Mouse (Mus musculus): Measurements from ENCODE around the gene Bak1. TPM values are rescaled to one million over a fixed set of nuclear protein-coding genes. Genes with fewer than 3 reads are reported as not detected.
A peak's percentile ranks its signal among the peaks of the same experiment; 100 is the strongest.

Bak1 gene
- polyA plus RNA-seq, 1 experiment from 2014 or later: 4.0 TPM

DNA sequence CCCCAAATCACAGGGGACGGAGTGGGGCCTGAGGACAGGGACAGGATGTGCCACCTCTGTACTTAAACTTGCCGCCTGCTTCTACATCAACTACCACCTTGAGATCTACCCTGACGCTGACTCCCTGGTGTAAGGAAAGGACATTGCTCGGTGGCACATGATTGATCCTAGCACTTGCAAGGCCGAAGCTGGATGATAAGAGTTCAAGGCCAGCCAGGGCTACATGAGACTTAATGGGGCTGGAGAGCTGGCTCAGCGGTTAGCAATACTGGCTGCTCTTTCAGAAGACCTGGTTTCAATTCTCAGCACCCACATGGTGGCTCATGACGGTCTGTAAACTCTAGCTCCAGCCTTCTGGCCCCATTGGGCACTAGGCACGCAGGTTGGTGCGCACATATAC lies 7.1 kb downstream of the Bak1 start:
- 0 out of 2 replicates have a peak, but pooled peaks cover 12% of the 10 kb centered on the region for H3K36me3 ChIP-seq (ENCODE audit: insufficient read depth, low read length)
- H3K4me2 ChIP-seq (replicated peaks; ENCODE audit: low read depth, low read length): no peak overlapping the region
- no peak for DNase-seq (ENCODE audit: low spot score)
- WGBS: 84% methylated on average over 9 of the region's 9 CpGs
- no peak for ATAC-seq
- peaks cover 5% of the 10 kb centered on the region; the same call in 1 of the 2 replicates for H3K4me1 ChIP-seq (ENCODE audit: insufficient read depth, low read depth, low read length)
- no peaks in the 10 kb centered on the region for H3K27me3 ChIP-seq (replicated peaks; ENCODE audit: insufficient read depth, low read length)
- TF ChIP-seq EP300 (IDR thresholded peaks at IDR 0.05) (no peak), CTCF (IDR thresholded peaks at IDR 0.05) (no peak)
- H3K27ac ChIP-seq (ENCODE audit: low read length): no peak overlapping the region
- H3K9me3 ChIP-seq (ENCODE audit: low read length): no peaks in the 10 kb centered on the region
- H3K9ac ChIP-seq (replicated peaks; ENCODE audit: low read depth): no peak overlapping the region
- no peak overlapping the region for H3K4me3 ChIP-seq (ENCODE audit: low read depth, low read length)

DNA sequence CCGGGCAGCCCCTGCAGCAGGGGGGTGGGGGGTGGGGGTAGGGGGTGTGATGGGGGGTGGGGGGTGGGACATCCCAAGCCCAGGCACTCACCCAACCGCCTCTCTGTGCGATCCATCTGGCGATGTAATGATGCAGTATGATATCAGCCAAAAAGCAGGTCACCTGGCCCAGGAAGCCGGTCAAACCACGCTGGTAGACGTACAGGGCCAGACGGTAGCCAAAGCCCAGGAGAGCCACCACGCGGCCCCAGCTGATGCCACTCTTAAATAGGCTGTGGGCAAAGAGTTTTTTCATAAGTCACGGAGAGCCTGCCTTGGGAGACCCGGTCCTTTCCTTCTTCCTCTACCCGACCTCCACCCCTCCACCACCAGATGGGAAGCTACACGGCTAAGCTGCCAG lies 7.7 kb downstream of the Bak1 start:
- no peak overlapping the region for H3K27ac ChIP-seq (ENCODE audit: low read length)
- H3K36me3 ChIP-seq (ENCODE audit: insufficient read depth, low read length): 0 out of 2 replicates have a peak, but pooled peaks cover 12% of the 10 kb centered on the region
- no peak overlapping the region for H3K4me2 ChIP-seq (replicated peaks; ENCODE audit: low read depth, low read length)
- 91% methylated on average over 14 of the region's 14 CpGs for WGBS
- H3K9ac ChIP-seq (replicated peaks; ENCODE audit: low read depth): no peak overlapping the region
- DNase-seq (ENCODE audit: low spot score) (no peak), ATAC-seq (no peak)
- no peaks in the 10 kb centered on the region for H3K27me3 ChIP-seq (replicated peaks; ENCODE audit: insufficient read depth, low read length)
- H3K4me1 ChIP-seq (ENCODE audit: insufficient read depth, low read depth, low read length): peaks cover 5% of the 10 kb centered on the region; the same call in 1 of the 2 replicates
- no peak overlapping the region for H3K4me3 ChIP-seq (ENCODE audit: low read depth, low read length)
- H3K9me3 ChIP-seq (ENCODE audit: low read length): no peaks in the 10 kb centered on the region
- TF ChIP-seq EP300 (IDR thresholded peaks at IDR 0.05) (no peak), CTCF (IDR thresholded peaks at IDR 0.05) (no peak)

DNA sequence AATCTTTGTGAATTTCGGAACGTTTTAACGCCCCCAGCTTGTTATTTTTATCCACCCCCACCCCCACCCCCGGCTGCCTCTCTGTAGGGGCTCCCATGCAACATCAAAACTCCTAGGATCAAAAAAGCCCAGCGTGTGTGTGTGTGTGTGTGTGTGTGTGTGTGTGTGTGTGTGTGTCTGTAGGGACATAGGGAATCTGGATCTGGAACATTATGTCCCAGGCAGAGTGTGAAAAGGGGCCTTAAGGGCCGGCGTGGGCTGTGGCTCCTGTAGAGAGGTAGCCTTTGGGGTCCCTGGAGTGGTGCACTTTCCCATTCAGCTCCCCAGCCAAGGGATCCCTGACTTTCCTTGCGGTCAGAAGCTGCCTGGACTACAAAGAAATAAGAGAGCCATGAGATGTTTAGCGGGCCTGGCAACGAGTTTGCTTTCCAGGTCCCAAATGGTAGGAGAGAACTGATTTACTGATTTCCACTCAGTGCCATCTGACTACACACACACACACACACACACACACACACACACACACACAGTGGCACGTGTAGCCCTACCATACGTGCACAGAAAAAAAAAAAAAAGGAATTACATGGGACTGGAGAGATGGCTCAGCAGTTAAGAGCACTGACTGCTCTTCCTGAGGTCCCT lies 10.1 kb downstream of the Bak1 start:
- Histone ChIP-seq H3K36me3 (ENCODE audit: insufficient read depth, low read length) (0 out of 2 replicates have a peak, but pooled peaks cover 12% of the 10 kb centered on the region), H3K9ac (replicated peaks; ENCODE audit: low read depth) (peak overlapping the region; percentile 55), H3K4me1 (ENCODE audit: insufficient read depth, low read depth, low read length) (peaks cover 5% of the 10 kb centered on the region; the same call in 1 of the 2 replicates), H3K4me2 (replicated peaks; ENCODE audit: low read depth, low read length) (peak overlapping the region; percentile 79), H3K27me3 (replicated peaks; ENCODE audit: insufficient read depth, low read length) (no peaks in the 10 kb centered on the region), H3K27ac (ENCODE audit: low read length) (peak overlapping the region; percentile 39), H3K9me3 (ENCODE audit: low read length) (no peaks in the 10 kb centered on the region), H3K4me3 (ENCODE audit: low read depth, low read length) (peak overlapping the region; percentile 56; the same call in 1 of the 2 replicates)
- TF ChIP-seq CTCF (IDR thresholded peaks at IDR 0.05): no peak
- no peak for TF ChIP-seq EP300 (IDR thresholded peaks at IDR 0.05)
- DNase-seq (ENCODE audit: low spot score): peak; percentile 41
- 25% methylated on average over 12 of the region's 12 CpGs for WGBS
- ATAC-seq: peak; percentile 36

DNA sequence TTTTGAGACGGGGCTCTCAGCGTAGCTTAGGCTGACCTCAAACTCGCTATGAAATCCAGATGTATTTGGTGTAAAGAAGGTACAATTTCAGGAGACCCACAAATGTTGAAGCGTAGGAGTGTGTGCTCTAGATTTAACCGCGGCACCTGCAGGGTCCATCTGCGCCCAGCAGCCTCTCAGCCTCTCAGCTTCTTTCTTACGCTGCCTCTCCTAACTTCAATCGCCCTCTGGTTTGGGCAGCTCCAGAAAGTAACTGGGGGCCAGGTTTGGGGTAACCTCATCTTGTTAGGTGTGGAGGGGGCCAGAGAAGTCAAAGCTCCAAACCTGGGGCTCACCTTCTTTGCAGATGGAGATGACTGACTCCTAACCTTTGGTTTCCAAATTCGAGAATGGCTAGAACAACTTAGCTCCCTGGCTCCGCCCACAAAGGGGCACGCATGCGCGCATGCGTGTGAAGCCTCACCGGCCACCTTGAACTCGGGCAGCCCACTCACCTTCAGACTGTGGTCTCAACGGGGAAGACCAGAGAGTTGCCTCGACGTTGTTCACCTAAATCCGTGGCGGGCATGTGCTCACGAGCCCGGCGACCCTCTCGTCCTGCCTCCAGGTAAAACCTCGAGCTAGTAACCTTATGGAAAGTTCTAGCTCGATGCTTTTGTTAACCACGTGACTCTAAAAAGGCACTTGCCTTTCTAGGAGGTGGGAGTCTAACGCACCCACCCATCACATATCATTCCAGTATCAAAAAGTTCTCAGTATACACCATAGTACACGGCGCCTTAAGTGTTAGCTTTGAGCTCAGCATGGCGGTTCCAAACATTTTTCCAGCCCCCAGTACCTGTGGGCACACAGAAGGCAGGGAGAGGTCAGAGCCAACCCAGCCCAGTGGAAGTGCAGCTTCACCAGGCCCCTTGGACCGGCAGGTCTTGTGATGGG lies 11.0 kb downstream of the Bak1 start:
- H3K27me3 ChIP-seq (replicated peaks; ENCODE audit: insufficient read depth, low read length): no peaks in the 10 kb centered on the region
- ATAC-seq: peak; percentile 81

DNA sequence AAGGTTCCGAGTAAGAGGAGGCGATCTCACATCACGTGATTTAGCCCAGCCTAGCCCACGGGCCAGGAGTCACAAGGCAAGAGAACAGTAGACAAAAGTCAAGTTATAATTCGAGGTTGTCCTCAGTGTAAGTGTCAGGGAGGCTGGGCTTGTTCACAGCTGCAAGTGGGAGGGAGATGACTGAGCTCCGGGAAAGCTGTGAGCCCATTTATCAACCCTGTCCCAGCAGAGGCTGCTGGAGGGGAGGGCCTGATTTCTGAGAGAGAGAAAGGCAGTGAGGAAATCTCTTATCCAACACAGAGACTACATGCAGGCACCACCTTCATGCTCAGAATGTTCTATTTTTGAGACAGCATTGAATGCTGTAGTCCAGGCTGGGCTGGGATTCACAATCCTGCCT lies 15.9 kb downstream of the Bak1 start:
- H3K27me3 ChIP-seq (replicated peaks; ENCODE audit: insufficient read depth, low read length): no peaks in the 10 kb centered on the region
- H3K27ac ChIP-seq (ENCODE audit: low read length): no peak overlapping the region
- WGBS: 34% methylated on average over 6 of the region's 6 CpGs
- H3K4me3 ChIP-seq (ENCODE audit: low read depth, low read length): no peak overlapping the region
- no peak overlapping the region for H3K4me2 ChIP-seq (replicated peaks; ENCODE audit: low read depth, low read length)
- H3K9ac ChIP-seq (replicated peaks; ENCODE audit: low read depth): no peak overlapping the region
- TF ChIP-seq CTCF (IDR thresholded peaks at IDR 0.05): no peak
- TF ChIP-seq EP300 (IDR thresholded peaks at IDR 0.05): no peak
- no peaks in the 10 kb centered on the region for H3K9me3 ChIP-seq (ENCODE audit: low read length)
- DNase-seq (ENCODE audit: low spot score) (peak; percentile 25), ATAC-seq (no peak)
- 0 out of 2 replicates have a peak, but pooled peaks cover 5% of the 10 kb centered on the region for H3K4me1 ChIP-seq (ENCODE audit: insufficient read depth, low read depth, low read length)
- no peaks in the 10 kb centered on the region for H3K36me3 ChIP-seq (ENCODE audit: insufficient read depth, low read length)

More for the DNA sequence above, 11.0 kb downstream of the Bak1 start:
- 7% methylated on average over 34 of the region's 34 CpGs for WGBS
- Histone ChIP-seq H3K4me2 (replicated peaks; ENCODE audit: low read depth, low read length) (peak overlapping the region; percentile 79), H3K9ac (replicated peaks; ENCODE audit: low read depth) (peak overlapping the region; percentile 55), H3K36me3 (ENCODE audit: insufficient read depth, low read length) (0 out of 2 replicates have a peak, but pooled peaks cover 9% of the 10 kb centered on the region), H3K9me3 (ENCODE audit: low read length) (no peaks in the 10 kb centered on the region), H3K4me3 (ENCODE audit: low read depth, low read length) (peak overlapping the region; percentile 56), H3K4me1 (ENCODE audit: insufficient read depth, low read depth, low read length) (peaks cover 5% of the 10 kb centered on the region; the same call in 1 of the 2 replicates), H3K27ac (ENCODE audit: low read length) (peak overlapping the region; percentile 39)
- DNase-seq (ENCODE audit: low spot score): peak; percentile 88
- TF ChIP-seq EP300 (IDR thresholded peaks at IDR 0.05) (no peak), CTCF (IDR thresholded peaks at IDR 0.05) (no peak)
